Mouse (Mus musculus): Measurements from ENCODE around the gene Unc5c.

DNA sequence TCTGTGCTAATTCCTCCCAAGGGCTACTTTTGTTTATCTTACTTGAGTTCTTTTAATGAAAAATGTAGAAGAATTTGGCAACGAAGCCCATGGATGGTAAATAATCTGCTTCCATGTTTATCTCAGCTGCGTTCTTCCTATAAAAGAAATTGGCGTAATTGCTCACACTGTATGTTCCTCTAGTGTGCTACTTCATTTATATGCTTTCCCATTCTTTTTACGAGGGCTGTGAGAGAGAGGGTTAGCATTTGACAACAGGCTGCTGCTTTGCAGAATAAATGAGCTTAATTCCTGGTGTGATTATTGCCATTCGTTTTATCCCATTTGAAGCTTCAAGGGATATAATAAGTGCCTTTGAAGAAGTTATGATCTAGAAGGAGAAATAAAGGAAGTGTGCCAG is 339.1 kb downstream of the Unc5c start:
- TF ChIP-seq CTCF (IDR thresholded peaks at IDR 0.05; ENCODE audit: low read depth) (no peak), EP300 (IDR thresholded peaks at IDR 0.05; ENCODE audit: low read depth) (no peak)
